Mouse (Mus musculus) right cerebral cortex, adult 2 months (tissue): ENCODE measurements around the gene Atf2.
"Not testable (repeated sequence)": the region's sequence is repeated elsewhere in the genome, so short reads cannot be mapped to it uniquely, and the experiment has no call there.

Source experiments
- DNase-seq, 2 experiments: peaks; one replicate each; pipeline ENCODE4 v3.0.0; 2021 to 2022; ENCODE audit warnings: low spot score in 2 of 2

Gene Atf2

DNA sequence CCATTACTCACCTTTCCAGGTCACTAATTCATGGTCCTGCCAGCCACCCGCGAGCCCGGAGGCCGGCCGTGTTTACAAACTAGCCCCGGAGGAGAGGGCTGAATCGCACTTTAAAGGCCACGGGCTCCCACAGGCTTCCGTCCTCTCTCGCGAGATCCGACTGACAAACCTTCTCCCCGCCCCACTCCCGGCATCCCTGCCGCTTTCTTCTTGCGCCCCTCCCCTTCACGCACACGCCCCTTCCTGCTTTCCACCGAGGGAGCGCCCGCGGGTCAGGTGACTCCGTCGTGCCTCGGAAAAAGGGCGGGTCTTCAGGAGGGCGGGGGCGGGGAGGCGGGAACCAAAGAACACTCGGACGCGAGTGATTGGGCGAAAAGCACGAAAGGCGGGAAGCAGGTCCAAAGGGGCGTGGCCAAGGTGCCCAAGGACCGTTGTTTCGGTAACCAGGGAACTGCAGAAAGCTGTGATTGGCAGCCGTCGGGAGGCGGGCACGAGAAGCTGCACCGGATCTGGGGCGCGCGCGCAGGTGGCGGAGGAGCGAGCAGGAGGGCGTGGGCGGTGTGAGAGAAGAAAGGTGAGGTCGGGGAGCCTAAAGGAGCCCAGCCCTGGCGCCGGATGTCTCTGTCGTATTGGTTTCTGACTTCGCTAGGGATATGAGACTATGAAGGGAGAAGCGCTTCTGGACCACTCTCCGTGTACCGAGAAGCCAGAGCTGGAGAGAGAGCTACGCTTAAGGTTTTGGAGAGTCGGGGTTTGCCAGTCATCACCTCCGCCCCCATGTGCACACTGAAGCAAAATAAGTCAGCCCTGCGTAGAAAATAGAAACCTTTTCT lies at the start of gene Atf2:
Atf2 (minus strand) TSS at position 176 of the 833 bp plus-strand sequence.
- peak; percentile 98 to 99 for DNase-seq

DNA sequence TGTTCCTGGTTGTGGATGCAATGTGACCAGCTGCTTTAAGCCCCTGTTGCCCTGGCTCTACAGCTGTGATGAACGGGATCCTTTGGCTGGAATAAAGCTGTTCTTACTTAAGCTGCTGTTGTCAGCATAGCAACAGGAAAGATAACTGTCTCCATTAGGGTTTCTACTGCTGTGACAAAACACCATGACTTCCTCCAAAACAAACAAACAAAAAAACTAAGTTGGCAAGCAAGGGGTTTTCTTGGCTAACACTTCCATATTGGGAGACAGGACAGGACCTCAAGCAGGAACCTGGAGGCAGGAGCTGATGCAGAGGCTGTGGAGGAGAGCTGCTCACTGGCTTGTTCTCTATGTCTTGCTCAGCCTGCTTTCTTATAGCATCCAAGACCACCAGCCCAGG lies 48.8 kb upstream of the Atf2 start:
- no peak for DNase-seq

DNA sequence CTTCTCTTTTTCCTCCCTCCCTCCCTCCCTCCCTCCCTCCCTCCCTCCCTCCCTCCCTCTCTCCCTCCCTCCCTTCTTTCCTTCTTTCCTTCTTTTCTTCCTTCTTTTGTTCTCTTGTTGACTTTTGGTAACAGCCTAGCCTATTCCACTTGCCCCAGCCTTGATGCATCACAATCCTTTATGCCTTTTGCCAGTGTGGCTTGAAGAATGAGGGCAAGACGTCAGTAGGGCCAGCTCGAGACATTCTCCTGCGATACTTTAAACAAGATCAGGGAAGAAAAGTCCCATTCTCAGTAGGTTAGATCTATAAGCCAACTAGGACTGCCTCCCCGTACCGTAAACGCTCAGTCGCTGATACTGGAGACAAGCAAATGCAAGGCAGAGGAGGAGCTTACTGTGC lies 48.0 kb upstream of the Atf2 start:
- no peak for DNase-seq

DNA sequence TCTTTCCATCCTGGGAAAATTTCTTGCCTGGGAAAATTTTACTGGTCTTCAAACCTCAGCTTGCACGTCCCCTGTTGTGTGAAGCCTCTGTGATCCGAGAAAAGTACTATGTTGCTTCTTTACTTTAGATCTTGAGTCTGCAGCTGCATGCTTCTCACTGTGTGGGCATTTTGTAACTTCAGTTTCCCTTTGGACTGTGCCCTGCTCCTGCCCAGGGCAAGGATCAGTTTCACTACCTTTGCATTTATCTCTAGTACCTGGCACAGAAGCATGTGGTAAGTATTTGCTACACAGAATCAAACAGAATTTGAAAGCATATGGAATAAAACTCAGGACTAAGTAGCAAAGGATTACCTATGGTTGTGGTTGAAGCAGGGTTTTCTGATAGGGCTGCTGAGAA lies 46.5 kb upstream of the Atf2 start:
- DNase-seq, result no peak

DNA sequence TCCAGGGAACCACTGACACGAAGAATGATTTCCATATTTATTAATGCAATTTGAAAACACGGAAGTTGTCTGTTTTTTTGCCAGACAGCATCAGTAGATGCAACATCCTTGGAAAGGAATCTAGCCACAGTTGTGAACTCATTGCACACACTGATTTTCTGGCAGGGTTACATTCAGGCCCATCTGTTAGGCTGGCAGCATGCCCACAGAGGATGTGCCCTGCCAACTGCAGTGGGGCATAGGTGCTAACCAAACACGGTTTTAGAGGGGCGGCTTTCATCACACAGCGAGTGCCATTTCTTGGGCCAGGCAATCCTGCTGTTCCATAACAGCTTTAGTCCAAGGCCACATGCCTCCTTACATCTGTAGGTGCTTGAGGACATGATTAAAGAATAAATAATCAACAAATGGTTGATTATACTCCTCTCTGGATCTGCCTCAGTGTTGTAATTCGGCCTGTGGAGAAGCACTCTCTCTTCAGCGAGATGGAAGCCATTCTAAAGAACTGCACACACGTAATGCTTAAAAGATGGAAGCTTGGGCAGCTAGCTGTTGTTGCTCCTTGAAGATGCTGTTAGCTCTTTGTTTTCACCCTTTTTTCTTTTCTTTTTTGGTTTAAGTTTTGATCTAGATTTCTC lies 40.4 kb upstream of the Atf2 start:
- peak in 1 of 2 experiments; percentile 5 for DNase-seq

DNA sequence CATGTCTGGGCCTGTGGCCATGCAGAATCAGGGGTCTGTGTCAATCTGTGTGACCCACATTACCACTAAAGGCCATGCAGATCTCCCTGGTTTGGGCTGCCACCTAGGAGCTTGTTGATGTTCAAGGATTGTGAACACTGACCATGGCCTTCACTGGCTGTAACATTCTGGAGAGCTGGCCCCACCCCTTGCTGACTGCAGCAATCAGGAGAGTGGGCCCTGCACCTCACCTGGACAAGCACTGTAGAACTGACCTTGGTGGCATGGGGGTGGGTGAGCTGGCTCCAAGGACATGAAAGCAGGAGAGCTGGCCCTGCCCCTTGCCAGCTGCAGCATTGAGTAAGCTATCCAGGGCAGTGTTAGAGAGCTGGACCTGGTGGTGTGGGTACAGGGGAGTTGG lies 35.3 kb upstream of the Atf2 start:
- no peak for DNase-seq

DNA sequence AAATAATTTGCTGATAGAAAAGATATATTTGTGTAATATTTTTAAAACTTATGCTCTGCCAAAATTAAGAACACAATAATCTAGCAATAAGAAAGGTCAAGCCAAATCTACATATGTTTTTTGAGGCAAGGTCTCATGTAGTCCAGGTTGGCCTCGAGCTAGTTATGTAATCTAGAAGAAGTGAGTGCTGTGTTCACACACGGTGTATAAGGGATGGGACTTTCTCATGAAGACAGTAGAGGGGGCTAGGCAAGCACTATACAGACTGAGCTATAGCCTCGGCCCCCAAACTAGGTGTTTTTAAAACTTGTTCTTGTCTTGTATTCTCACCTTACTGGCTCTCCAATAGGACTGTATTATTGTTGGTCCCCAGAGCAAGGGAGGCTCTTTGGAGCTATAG lies 33.1 kb upstream of the Atf2 start:
- no peak for DNase-seq

DNA sequence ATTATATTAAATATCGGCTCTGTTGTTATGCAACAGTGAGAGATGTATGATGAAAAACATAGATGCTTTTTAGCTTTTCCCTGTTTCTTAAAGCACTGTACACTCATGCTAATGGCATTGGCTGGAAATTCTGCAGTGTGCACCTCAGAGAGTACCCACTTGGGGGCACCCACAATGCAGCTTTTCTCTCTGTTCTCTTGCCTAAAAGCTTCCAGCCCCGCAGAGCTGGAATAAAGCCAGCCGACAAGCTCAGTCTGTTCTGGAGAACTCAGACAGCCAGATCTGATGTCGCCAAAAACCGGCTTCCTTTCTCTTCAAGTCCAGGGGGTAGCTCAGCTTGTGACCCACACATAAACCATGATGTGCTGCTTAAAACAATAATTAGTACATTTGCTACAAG lies 32.6 kb upstream of the Atf2 start:
- DNase-seq, result peak; percentile 82 to 83

DNA sequence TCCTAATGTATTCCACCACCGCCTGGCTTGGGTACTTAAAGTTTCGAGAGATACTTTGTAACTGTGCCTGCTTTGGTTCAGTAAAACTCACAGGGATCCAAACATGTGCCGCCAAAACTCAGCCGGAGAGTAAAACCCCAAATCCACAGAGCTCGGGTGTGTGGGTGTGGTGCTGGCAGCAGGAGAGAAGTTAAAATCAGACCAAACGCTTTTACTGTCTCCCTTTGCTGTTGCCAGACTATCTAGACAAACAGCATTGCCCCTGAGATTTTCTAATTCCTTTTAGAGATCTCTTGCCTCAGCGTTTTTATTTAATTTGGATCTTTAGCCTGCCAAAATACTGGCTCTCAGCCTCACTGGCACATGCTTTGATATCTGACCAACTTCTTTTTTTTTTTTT lies 27.2 kb upstream of the Atf2 start:
- DNase-seq, result peak; percentile 68 to 71

DNA sequence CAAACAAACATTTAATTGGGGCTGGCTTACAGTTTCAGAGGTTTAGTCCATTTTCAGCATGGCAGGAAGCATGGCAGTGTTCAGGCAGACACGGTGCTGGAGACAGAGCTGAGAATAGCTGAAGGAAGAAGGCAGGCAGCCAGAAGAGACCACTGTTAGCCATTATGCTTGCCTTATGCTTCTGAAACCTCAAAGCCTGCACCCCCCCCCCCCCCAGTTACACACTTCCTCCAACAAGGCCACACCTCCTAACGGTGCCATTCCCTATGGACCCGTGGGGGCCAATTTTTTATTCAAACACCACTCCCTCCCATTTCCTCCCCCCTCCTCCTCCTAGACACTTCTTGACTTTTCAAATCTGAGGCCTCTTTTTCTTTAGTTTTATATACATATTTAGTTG lies 19.8 kb upstream of the Atf2 start:
- DNase-seq, result no peak

DNA sequence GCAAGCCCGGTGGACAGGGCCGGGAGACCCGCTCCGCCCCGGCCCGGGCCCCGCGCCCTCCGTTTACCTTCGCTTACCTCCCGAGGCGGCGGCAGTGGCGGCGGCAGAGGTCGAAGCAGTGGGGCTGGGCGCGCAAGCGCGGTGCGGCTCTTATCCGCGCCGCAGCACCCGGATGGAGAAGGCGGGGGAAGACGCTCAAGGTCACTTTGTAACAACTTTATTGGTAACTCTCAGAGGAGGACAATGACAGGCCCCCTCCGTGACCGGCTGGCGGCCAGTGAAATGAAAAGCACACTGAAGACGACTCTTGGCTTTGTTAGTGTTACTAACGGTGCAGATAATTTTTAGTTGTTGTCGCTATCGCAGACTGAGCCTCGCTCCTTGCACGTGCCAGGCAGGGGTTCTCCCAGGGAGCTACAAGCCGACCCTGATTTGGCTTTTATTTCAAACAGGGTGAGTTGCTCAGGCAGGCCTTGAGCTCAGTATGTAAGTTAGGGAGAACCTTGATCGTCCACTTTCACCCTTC lies 18.8 kb upstream of the Atf2 start, which contains the start of gene Atp5g3:
Atp5g3 (minus strand) TSS at position 152 of the 526 bp plus-strand sequence.
- DNase-seq, result peak; percentile 88 to 94

DNA sequence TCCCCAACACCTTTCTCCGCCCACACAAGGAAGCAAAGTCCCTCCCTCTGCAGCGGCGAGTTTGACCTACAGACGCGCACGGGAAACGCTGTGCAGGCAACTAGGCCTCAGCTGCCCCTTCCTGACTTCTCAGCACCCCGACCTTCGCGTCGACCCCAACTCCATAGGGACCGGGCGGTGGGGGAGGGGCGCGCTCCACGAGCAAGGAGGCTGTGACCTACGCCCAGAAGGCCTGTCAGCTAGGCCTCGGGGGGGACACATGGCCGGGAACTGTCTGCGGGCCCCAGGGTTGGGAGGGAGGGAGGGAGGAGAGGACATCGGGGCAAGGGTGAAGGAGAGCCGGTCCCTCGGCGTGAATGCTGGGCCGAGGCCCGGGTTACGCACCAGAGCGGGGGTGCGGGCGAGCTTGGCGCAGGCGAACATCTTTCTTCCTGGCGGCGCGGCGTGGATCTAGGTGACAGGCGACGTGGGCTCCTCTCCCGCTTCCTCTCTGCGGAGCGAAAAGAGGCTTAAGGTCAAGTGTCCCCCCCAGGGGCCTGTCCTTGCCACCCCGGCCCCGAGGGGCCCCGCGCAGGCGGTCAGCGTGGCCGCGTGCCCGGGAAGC lies 18.2 kb upstream of the Atf2 start:
- peak; percentile 36 to 52 for DNase-seq

DNA sequence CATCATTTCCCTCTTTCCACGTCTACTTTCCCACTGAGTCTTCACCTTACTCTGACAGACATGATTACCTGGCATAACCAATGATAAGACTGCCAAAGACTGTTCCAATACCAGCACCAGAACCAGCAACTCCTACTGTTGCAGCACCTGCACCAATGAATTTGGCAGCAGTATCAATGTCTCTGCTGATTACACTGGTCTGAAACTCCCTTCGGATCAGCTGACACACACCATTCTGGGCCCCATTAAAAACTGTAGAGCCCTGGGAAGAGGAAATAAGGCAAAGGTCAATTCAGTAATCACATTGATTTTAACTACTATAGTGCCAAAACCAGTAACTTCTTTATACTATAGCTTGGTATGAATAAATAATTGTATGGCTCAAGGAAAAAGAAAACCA lies 16.7 kb upstream of the Atf2 start:
- DNase-seq, result no peak

DNA sequence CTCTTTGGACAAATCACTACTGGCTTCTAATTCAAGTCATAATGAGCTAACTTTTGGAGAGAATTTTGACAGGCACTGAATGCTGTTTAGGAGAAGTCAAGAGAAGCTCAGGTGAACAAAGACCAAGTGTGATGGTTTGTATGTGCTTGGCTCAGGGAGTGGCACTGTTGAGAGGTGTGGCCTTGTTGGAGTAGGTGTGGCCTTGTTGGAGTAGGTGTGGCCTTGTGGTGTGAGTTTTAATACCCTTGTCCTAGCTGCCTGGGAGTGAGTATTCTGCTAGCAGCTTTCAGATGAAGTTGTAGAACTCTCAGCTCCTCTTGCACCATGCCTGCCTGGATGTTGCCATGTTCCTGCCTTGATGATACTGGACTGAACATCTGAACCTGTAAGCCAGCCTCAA lies 12.2 kb upstream of the Atf2 start:
- not testable (repeated sequence) for DNase-seq

DNA sequence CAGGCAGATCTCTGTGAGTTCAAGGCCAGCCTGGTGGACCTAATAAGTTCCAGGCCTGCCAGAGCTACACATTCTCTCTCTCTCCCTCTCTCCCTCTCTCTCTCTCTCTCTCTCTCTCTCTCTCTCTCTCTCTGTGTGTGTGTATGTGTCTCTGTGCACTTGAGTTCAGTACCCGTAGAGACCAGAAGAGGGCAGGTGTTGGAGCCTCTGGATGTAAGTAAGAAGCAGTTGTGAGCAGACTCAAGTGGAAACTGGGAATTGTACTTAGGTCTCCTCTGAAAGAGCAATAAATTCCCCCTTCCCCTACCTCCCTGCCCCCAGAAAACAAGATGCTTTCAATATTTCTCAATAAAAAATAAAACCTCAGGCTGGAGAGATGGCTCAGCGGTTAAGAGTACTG lies 11.1 kb upstream of the Atf2 start:
- no peak for DNase-seq

DNA sequence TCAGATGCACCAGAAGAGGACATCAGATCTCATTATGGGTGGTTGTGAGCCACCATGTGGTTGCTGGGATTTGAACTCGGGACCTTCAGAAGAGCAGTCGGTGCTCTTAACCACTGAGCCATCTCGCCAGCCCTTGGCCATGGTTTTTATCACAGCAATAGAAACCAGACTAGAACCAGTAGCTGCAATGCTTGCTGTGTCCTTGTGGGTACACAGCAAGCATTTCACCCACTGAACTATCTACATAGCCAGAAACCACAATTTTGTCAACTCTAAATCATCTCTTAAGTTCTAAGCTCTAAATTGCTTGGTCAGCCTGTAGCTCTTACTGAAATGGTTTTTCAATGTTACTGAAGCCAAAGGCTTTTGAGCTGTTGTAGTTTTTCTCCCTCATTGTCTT lies 9.9 kb upstream of the Atf2 start:
- not testable (repeated sequence) for DNase-seq

DNA sequence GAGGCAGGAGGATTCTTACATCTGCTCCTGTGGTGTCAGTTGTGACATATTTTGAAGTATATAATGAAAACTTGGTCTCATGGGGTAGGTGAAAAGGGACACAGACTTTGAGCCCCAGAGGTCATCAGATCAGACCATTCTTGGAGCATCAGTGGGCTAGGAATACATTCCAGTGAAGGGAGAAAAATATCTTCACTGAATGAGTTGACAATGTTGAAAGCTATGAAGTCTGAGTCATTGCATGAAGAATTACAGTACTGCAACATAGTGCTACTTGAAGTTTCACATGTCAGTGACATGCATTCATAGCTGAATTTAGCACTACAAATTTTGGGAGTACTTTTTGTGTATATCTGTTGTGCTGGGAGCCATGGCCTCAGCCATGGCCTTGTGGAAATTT lies 8.7 kb upstream of the Atf2 start:
- DNase-seq, result no peak

DNA sequence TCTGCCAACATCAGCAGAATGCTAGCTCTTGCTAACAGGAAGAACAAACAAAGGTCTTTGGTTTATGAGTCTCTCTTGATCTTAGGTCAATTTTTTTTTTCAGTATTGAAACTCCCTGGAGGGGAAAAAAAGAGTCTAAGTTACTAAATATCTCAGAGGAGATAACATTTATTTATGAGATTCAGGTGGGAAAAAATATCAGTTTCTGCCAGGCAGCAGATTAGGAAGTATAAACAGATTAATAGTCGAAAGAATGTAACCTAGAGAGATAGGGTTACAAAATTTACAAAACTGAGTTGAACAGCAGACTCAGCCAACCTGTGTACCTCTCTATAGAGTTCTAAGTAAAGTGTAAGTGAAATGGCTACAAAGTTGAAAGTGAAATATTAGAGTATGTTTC lies 7.9 kb upstream of the Atf2 start:
- no peak for DNase-seq

DNA sequence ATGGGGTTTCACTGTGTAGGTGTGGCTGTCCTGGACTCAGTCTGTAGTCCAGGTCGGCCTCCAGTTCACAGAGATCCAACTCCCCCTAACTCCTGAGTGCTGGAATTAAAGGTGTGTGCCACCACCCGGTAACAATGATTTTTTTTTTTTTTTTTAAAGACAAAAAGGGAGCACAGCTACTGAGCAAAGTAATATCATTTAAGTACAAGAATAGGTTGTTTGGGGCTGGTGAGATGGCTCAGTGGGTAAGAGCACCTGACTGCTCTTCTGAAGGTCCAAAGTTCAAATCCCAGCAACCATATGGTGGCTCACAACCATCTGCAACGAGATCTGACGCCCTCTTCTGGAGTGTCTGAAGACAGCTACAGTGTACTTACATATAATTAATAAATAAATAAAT lies 4.5 kb upstream of the Atf2 start:
- DNase-seq, result not testable (repeated sequence)

DNA sequence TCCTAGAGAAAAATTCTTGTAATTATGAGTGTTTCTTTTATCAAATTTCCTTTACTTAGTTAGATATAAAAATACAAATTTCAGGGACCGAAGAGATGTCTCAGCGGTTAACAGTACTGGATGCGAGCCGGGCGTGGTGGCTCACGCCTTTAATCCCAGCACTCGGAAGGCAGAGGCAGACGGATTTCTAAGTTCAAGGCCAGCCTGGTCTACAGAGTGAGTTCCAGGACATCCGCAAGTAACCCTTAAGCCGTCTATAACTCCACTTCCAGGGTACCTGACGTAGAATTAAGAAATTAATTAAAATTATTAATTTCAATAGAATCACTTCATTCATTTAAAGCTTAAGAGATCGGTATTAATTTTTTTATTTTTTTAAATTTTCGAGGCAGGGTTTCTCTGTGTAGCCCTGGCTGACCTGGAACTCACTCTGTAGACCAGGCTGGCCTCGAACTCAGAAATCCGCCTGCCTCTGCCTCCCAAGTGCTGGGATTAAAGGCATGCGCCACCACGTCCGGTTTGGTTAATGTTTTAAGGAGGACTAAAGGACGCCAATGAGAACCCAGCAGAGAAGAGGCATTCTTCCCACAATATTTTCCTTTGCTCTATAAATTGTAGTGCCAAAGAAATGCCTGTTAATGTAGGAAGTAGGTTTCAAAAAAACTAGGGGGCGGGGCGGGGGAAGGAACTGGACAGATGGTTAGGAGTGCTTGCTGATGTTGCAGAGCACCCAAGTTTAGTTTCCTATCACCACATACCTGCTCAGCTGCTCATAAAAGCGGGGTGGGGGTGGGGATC lies 1.2 kb upstream of the Atf2 start:
- peak; percentile 42 to 52 for DNase-seq

DNA sequence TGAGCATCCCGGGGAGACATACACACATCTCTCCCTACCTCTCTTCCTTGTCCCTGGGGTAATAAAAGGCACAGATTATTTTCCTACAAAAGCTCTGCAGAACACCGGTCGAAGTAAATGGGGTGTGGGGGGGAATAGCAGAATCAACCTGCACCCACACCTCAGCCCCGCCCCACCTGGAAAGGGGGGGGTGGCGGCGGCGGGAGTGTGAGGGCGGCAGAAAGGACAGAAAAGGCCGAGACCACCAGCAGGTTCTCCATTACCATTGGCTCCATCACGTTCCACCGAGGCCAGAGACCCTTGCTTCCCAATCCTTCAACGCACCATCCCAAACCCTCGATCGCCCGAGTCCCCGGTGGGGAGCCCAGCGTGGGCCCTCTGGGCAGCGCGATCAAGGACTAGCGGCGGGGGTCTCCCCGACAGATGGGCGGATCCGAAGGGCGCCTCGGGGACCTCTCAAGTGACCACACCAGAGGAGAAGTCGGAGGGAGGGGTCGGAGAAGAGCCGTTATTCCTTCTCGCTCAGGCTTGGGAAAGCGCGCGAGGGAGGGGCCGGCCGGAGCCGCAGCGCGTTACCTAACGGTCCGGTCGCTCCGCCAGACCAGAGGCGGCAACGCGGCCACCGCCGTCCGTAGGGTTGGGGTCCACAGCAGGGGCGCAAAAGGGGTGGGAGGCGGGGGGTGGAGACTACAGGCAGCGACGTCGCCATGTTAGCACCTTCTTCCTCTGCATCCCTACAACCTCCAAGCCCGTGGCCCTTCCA lies 557 bp downstream of the Atf2 start:
- peak in 1 of 2 experiments; percentile 30 for DNase-seq
